ENCODE assay signal across 17 mouse cellular contexts in genomic region chr19:42290954-42291661, GRCm38 (mm10). TPM values are rescaled to one million over a fixed set of nuclear protein-coding genes. Genes with fewer than 3 reads are reported as not detected.
DNase-seq lines count a peak whose midpoint lies in the region; ATAC-seq and TF ChIP-seq lines count a peak whose summit lies in the region.
"Had no signal": no experiment of that assay in that cellular context is flagged by ENCODE, and none has a peak within 500 bp of the region (broad histone marks: within the 10 kb centered on the region; RNA-seq: fewer than 3 reads in every experiment).

No protein-coding gene starts in this region.

- H3K27ac ChIP-seq in gastrocnemius, adult 2 months, result peak overlapping the region; percentile 5; the same call in 1 of the 2 replicates
- H3K27ac ChIP-seq: embryonic facial prominence, embryonic 15.5 days; kidney, postnatal 0 days; liver, embryonic 14.5 days had no signal

- H3K4me3 ChIP-seq in gastrocnemius, adult 2 months, result no peak overlapping the region
- H3K4me3 ChIP-seq: embryonic facial prominence, embryonic 15.5 days had no signal

- ATAC-seq in megakaryocyte progenitor cell, adult 5-6 weeks (replicated peaks; ENCODE audit: poor library complexity), result no peak
- ATAC-seq: Patski had no signal

- DNase-seq in gastrocnemius, adult 2 months, result no peak
- no peak for DNase-seq in gastrocnemius, postnatal 10 days
- peak; percentile 39 for DNase-seq in right cerebral cortex, adult 18-20 months
- DNase-seq in right cerebral cortex, postnatal 14 days, result no peak
- DNase-seq in layer of hippocampus, adult 8-10 months (ENCODE audit: low spot score in 2 of 2), result peak; percentile 32 to 35
- no peak for DNase-seq in heart, postnatal 25 days (ENCODE audit: low spot score)
- no peak for DNase-seq in testis, postnatal 10 days (ENCODE audit: low spot score)
- DNase-seq: adrenal gland, postnatal 25 days; cerebellum, adult 8-10 months; heart, postnatal 36 days; thymus, postnatal 25 days had no signal

- intact Hi-C loops in gastrocnemius, adult 2 months (cut with DNase I), result no loop called here
- intact Hi-C loops in heart, postnatal 25 days (cut with DNase I), result no loop called here

- no peak for TF ChIP-seq CTCF in gastrocnemius, adult 2 months (IDR thresholded peaks at IDR 0.05)

RNA-seq across cellular contexts. Expression of gene Golga7b, which starts 43.7 kb away (rescaled TPM):
- total RNA-seq in gastrocnemius, adult 2 months (2021), result 1 to 10 TPM; 2.3 to 2.4 TPM
- 1 to 10 TPM; 3.2 to 5.5 TPM for total RNA-seq in gastrocnemius, postnatal 10 days (2021)
- total RNA-seq in layer of hippocampus, adult 8-10 months (2022), result 10 to 100 TPM; 58.0 to 67.6 (median 63.1) TPM
- under 1 TPM; 0.67 to 0.83 TPM for total RNA-seq in heart, postnatal 25 days (2021)
- not detected in 2 replicates for total RNA-seq in megakaryocyte progenitor cell, adult 5-6 weeks (2015)
- total RNA-seq in megakaryocyte progenitor cell, adult 5-6 weeks (2017), result not detected in 2 replicates
- total RNA-seq: neutrophil, adult 5-6 weeks had no signal

Comparison
In these comparisons a context has a peak if more than half of its experiments do, and no peak if none do; other contexts are left out.
1. DNase-seq: peak in right cerebral cortex, adult 18-20 months (single experiment) and layer of hippocampus, adult 8-10 months (2 of 2); none in gastrocnemius, adult 2 months (single experiment), gastrocnemius, postnatal 10 days (single experiment), right cerebral cortex, postnatal 14 days (single experiment), heart, postnatal 25 days (single experiment) and testis, postnatal 10 days (single experiment).
2. RNA of gene Golga7b, which starts 43.7 kb away (total RNA-seq): 58.0 to 67.6 TPM in layer of hippocampus, adult 8-10 months; 3.2 to 5.5 TPM in gastrocnemius, postnatal 10 days, 2.3 to 2.4 TPM in gastrocnemius, adult 2 months, 0.67 to 0.83 TPM in heart, postnatal 25 days and not detected in megakaryocyte progenitor cell, adult 5-6 weeks; every median in the first group is over 4 times any median in the second.